In the genomic region with DNA sequence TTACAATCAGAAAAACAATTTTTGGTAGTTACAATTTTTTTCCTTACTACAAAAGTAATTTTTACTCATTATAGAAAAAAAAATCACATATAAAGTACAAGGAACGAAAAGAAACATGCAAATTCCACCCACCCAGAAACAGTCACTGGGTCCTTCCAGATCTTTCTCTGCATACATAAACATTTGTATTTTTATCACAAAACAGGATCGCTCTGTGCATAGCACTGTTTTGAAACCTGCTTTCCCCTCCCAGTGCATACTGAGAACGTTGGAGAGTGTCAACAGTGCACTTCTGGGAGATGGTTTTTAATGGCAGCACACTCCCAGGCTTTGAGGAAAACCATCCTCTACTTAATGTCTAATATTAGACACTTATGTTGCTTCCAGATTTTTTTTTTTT, we compare ENCODE assay signal across 23 mouse cellular contexts. TPM values are rescaled to one million over a fixed set of nuclear protein-coding genes. Genes with fewer than 3 reads are reported as not detected.
"Had no signal": no experiment of that assay in that cellular context is flagged by ENCODE, and none has a peak within 500 bp of the region (broad histone marks: within the 10 kb centered on the region; RNA-seq: fewer than 3 reads in every experiment).

No protein-coding gene starts in this region.

- DNase-seq: heart, postnatal 10 days; heart, postnatal 14 days; heart, postnatal 36 days; heart, postnatal 4 days; kidney, adult 11 months; kidney, adult 18-20 months; kidney, adult 2 months; kidney, adult 8-10 months; kidney, adult 9 months; kidney, postnatal 10 days; kidney, postnatal 14 days; kidney, postnatal 25 days; kidney, postnatal 36 days; kidney, postnatal 4 days; layer of hippocampus, adult 9-11 months; layer of hippocampus, postnatal 36 days had no signal

- ATAC-seq: hindbrain, embryonic 16.5 days; hindbrain, postnatal 0 days; inflammation-experienced regulatory T-cells, adult 6 months; intestine, embryonic 15.5 days; intestine, embryonic 16.5 days; intestine, postnatal 0 days had no signal

RNA-seq across cellular contexts. Expression of a gene that starts 43.3 kb away (rescaled TPM):
- total RNA-seq: hematopoietic stem cell, adult 5-6 weeks had no signal
